Mouse (Mus musculus) frontal cortex, adult (tissue): Measurements from ENCODE around the gene Zic2.

Experiments
- ATAC-seq: cut with Nextera tagmentation; 2 replicates; pipeline ENCODE4 v1.9.2; 2017; ENCODE audit warnings: mild to moderate bottlenecking, moderate library complexity, mixed read lengths; ENCODE audit not compliant: low TSS enrichment

Gene Zic2

DNA sequence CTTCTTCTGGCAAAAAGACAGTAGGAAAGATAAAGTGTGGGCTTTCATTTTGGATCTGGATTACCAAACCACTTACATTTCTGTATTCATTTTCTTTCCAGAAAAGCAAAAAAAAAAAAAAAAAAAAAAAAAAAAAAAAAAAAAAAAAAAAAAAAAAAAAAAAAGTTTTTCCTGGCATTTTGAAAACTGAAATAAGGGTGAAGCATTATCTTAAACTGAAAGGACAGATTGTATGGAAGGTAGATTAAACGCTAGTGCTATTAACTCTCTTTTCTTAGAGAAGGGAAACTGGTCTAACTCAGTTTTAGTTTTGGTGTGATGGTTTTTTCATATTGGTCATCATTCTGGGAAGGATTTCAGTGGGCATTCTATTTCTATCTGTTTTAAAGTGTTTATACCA is 16.8 kb downstream of the Zic2 start:
- no peak for ATAC-seq

DNA sequence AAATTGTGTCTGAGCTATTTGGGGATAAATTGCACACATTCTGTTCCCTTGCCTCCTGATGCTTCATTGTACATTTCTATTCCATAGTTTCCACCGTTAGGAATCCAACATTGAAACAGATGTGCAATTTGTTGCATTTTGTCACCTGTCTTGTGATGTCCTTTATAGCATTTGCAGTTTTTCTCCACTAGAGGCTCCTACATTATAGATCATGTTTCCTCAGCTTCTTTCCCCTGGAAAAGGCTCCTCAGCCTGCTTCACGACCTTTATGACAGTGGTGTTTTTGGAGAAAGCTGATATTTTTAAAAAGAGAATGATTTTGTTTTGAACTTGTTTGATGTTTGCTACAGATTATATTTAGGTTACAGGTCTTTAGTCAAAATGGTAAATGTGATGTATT is 33.8 kb downstream of the Zic2 start:
- ATAC-seq: peak; percentile 78

DNA sequence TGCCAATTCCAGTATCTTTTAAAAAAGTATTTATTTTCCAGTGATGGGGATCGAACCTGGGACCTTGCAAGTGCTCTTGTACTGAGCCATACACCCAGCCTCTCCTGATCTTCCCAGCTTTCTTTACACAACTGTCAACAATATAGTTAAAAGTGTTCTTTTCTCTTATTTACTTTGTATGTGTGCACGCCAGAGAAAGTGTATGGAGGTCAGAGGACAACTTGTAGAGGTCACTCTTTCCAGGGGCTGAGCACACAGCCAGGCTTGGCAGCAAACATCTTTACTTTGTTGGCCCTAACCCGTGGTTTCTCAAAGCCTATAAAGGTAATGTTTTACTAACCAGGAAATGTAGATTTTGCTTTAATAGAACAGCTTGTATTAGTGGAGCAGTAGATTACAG is 36.3 kb downstream of the Zic2 start:
- ATAC-seq: no peak

GRCm38 (mm10) chr14:122513511-122514036 is 38.3 kb downstream of the Zic2 start:
- no peak for ATAC-seq

DNA sequence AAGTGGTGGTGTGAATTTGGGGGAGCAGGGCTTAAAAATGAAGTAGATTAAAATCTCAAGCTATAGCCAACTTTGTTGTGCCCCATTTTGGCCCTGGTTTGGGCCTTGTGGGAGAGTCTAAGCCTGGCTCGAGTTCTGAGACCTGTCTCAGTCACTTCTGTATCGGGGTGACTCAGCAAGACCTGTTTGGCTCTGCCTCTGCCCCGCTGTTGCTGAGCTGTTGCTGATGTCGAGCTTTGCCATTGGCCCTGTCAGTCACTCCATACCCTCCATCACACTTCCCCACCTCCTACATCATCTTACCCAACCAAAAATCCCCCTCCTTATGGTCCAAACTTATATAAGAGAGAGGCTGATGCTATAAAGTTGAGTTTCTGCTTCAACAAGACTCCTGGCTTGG is 53.2 kb downstream of the Zic2 start:
- ATAC-seq: no peak
